Mouse (Mus musculus): ENCODE measurements at regions not wholly inside any gene's neighbourhood (a gene's known extent, or its start where the extent isn't known, plus 50 kb on each side); places are given as distances from the start of the nearest gene placed in this dataset.

DNA sequence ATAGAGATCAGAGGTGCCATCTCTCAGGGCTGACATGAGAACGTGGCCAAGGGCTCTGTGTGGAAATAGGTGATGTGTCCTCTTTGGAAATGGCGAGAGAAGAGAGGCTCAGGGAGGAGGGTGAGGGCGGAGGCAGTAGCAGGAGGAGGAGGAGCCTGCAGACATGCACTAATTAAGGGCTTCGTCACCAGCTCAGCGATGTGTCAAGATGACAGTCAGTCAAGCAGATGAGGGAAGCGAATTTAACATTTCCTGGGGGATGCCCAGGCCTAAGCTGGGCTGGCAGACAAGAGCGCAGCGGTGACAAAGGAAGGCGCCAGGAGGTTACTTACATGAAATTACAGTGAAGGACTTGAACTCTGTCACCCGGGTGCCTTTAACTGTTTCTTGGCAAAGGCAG is 455.1 kb upstream of the Tbx3 start:
- TF ChIP-seq TAL1 (IDR thresholded peaks at IDR 0.05; ENCODE audit: low read length) = no peak
- TF ChIP-seq GATA1 (IDR thresholded peaks at IDR 0.05; ENCODE audit: low read length) = no peak
